Mouse (Mus musculus) liver, postnatal 0 days (tissue): ENCODE measurements at regions not wholly inside any gene's neighbourhood (a gene's known extent, or its start where the extent isn't known, plus 50 kb on each side); places are given as distances from the start of the nearest gene placed in this dataset.

Experiments used
- ATAC-seq: fragments of 200-750 bp; cut with Nextera tagmentation; 2 replicates; pipeline ENCODE4 v1.8.0; 2017; ENCODE audit warnings: mild to moderate bottlenecking, moderate library complexity
- DNase-seq: peaks from one replicate; pipeline ENCODE4 v3.0.0-alpha.2; 2016
- H3K27ac ChIP-seq: fragments of 300-500 bp; sonication (generic); 2 replicates; pipeline ENCODE4 v1.5.1; 2014; ENCODE audit warnings: antibody characterized with exemption, moderate library complexity, mild to moderate bottlenecking, low read depth
- H3K27me3 ChIP-seq: fragments of 300-500 bp; sonication (generic); 2 replicates; pipeline ENCODE4 v1.6.1; 2014; ENCODE audit warnings: low read length, control low read depth, mixed read lengths; ENCODE audit not compliant: insufficient read depth
- H3K36me3 ChIP-seq: fragments of 300-500 bp; sonication (generic); replicated peaks from 2 replicates; pipeline ENCODE4 v1.6.1; 2014; ENCODE audit warnings: mild to moderate bottlenecking, control low read depth, low read length, moderate library complexity, mixed read lengths; ENCODE audit not compliant: insufficient read depth
- H3K4me1 ChIP-seq: fragments of 300-500 bp; sonication (generic); 2 replicates; pipeline ENCODE4 v1.6.1; 2014; ENCODE audit warnings: antibody characterized with exemption, mild to moderate bottlenecking, control low read depth; ENCODE audit not compliant: insufficient read depth
- H3K4me2 ChIP-seq: fragments of 300-500 bp; sonication (generic); 2 replicates; pipeline ENCODE4 v1.6.1; 2014; ENCODE audit warnings: low read depth, mild to moderate bottlenecking, low read length, moderate library complexity, mixed read lengths
- H3K4me3 ChIP-seq: fragments of 300-500 bp; sonication (generic); 2 replicates; pipeline ENCODE4 v1.5.1; 2014; ENCODE audit warnings: low read depth, low read length
- H3K9ac ChIP-seq: fragments of 300-500 bp; sonication (generic); replicated peaks from 2 replicates; pipeline ENCODE4 v1.6.1; 2014; ENCODE audit warnings: mild to moderate bottlenecking, moderate library complexity
- H3K9me3 ChIP-seq: fragments of 300-500 bp; sonication (generic); 2 replicates; pipeline ENCODE4 v1.6.1; 2016; ENCODE audit warnings: mild to moderate bottlenecking, control low read depth, low read length, mixed read lengths
- CTCF ChIP-seq: sonication (generic); IDR thresholded peaks from 2 replicates; pipeline ENCODE4 v1.5.1; 2016; ENCODE audit warnings: antibody characterized with exemption, low read depth
- EP300 ChIP-seq: IDR thresholded peaks from 2 replicates; pipeline ENCODE4 v1.6.1; 2016; ENCODE audit warnings: antibody characterized with exemption, low read depth, mild to moderate bottlenecking
- WGBS: fragments of 180-500 bp; shearing (Covaris S2); extraction: QIAGEN DNeasy Blood & Tissue Kit; methylation state at CpG from one replicate; pipeline ENCODE4 v1.1.7; 2014; ENCODE audit not compliant: insufficient replicate concordance; 5-methylcytosine and 5-hydroxymethylcytosine counted together

GRCm38 (mm10) chr6:12140596-12140995 lies 233.0 kb downstream of the Phf14 start:
- TF ChIP-seq CTCF (no peak), EP300 (no peak)
- no peak for DNase-seq

GRCm38 (mm10) chr6:12145216-12145615 lies 237.6 kb downstream of the Phf14 start:
- H3K36me3 ChIP-seq = no peaks in the 10 kb centered on the region
- no peak overlapping the region for H3K9ac ChIP-seq
- WGBS = 63% methylated on average over 3 of the region's 3 CpGs
- no peak overlapping the region for H3K27ac ChIP-seq
- no peaks in the 10 kb centered on the region for H3K4me1 ChIP-seq
- H3K9me3 ChIP-seq = no peaks in the 10 kb centered on the region
- DNase-seq = no peak
- TF ChIP-seq EP300 (no peak), CTCF (no peak)
- H3K4me2 ChIP-seq = no peak overlapping the region
- H3K4me3 ChIP-seq = no peak overlapping the region
- ATAC-seq = no peak
- H3K27me3 ChIP-seq = no peaks in the 10 kb centered on the region

More at GRCm38 (mm10) chr6:12140596-12140995, 233.0 kb downstream of the Phf14 start:
- no peak overlapping the region for H3K4me3 ChIP-seq
- H3K27me3 ChIP-seq = no peaks in the 10 kb centered on the region
- no peak overlapping the region for H3K9ac ChIP-seq
- ATAC-seq = no peak
- H3K4me2 ChIP-seq = no peak overlapping the region
- H3K4me1 ChIP-seq = no peaks in the 10 kb centered on the region
- H3K27ac ChIP-seq = no peak overlapping the region
- no peaks in the 10 kb centered on the region for H3K9me3 ChIP-seq
- 67% methylated on average over 2 of the region's 2 CpGs for WGBS
- H3K36me3 ChIP-seq = no peaks in the 10 kb centered on the region

GRCm38 (mm10) chr6:12150613-12151333 lies 243.2 kb downstream of the Phf14 start:
- DNase-seq = no peak
- no peak overlapping the region for H3K27ac ChIP-seq
- no peaks in the 10 kb centered on the region for H3K9me3 ChIP-seq
- TF ChIP-seq EP300 = no peak
- H3K9ac ChIP-seq = no peak overlapping the region
- 58% methylated on average over 3 of the region's 3 CpGs for WGBS
- H3K36me3 ChIP-seq = no peaks in the 10 kb centered on the region
- no peaks in the 10 kb centered on the region for H3K27me3 ChIP-seq
- no peak overlapping the region for H3K4me2 ChIP-seq
- H3K4me1 ChIP-seq = no peaks in the 10 kb centered on the region
- no peak for ATAC-seq
- no peak overlapping the region for H3K4me3 ChIP-seq

- Histone ChIP-seq H3K36me3 (no peaks in the 10 kb centered on the region), H3K4me3 (no peak overlapping the region), H3K4me1 (no peaks in the 10 kb centered on the region), H3K27ac (no peak overlapping the region), H3K4me2 (no peak overlapping the region), H3K27me3 (no peaks in the 10 kb centered on the region), H3K9me3 (no peaks in the 10 kb centered on the region), H3K9ac (no peak overlapping the region)
- DNase-seq (no peak), ATAC-seq (no peak)
- TF ChIP-seq CTCF (no peak), EP300 (no peak)
- 42% methylated on average over 1 of the region's 1 CpGs for WGBS
Measured at GRCm38 (mm10) chr6:12163971-12164370, 256.4 kb downstream of the Phf14 start.

- DNase-seq (no peak), ATAC-seq (no peak)
- 69% methylated on average over 1 of the region's 1 CpGs for WGBS
- Histone ChIP-seq H3K27ac (no peak overlapping the region), H3K36me3 (no peaks in the 10 kb centered on the region), H3K27me3 (no peaks in the 10 kb centered on the region), H3K9ac (no peak overlapping the region), H3K4me2 (no peak overlapping the region), H3K4me3 (no peak overlapping the region), H3K4me1 (no peaks in the 10 kb centered on the region), H3K9me3 (no peaks in the 10 kb centered on the region)
- TF ChIP-seq EP300 = no peak
- TF ChIP-seq CTCF = no peak
Measured at GRCm38 (mm10) chr6:12168533-12168932, 260.9 kb downstream of the Phf14 start.

- no peak overlapping the region for H3K4me2 ChIP-seq
- DNase-seq = no peak
- no peaks in the 10 kb centered on the region for H3K4me1 ChIP-seq
- H3K9ac ChIP-seq = no peak overlapping the region
- no peaks in the 10 kb centered on the region for H3K27me3 ChIP-seq
- WGBS = 61% methylated on average over 7 of the region's 7 CpGs
- H3K27ac ChIP-seq = no peak overlapping the region
- H3K4me3 ChIP-seq = no peak overlapping the region
- no peaks in the 10 kb centered on the region for H3K9me3 ChIP-seq
- ATAC-seq = no peak
- TF ChIP-seq EP300 (no peak), CTCF (no peak)
- no peaks in the 10 kb centered on the region for H3K36me3 ChIP-seq
Measured at GRCm38 (mm10) chr6:12169431-12169830, 261.8 kb downstream of the Phf14 start.

GRCm38 (mm10) chr6:12170722-12171121 lies 263.1 kb downstream of the Phf14 start:
- no peak overlapping the region for H3K4me3 ChIP-seq
- no peaks in the 10 kb centered on the region for H3K36me3 ChIP-seq
- DNase-seq = no peak
- no peaks in the 10 kb centered on the region for H3K27me3 ChIP-seq
- no peak for ATAC-seq
- H3K9me3 ChIP-seq = no peaks in the 10 kb centered on the region
- no peaks in the 10 kb centered on the region for H3K4me1 ChIP-seq
- WGBS = 78% methylated on average over 4 of the region's 4 CpGs
- H3K9ac ChIP-seq = no peak overlapping the region
- H3K4me2 ChIP-seq = no peak overlapping the region
- no peak overlapping the region for H3K27ac ChIP-seq
- TF ChIP-seq EP300 = no peak
- TF ChIP-seq CTCF = no peak
